Mouse (Mus musculus) megakaryocyte, embryonic 14.5 days (primary cell): ENCODE measurements around the gene Mfap5. TPM values are rescaled to one million over a fixed set of nuclear protein-coding genes. Genes with fewer than 3 reads are reported as not detected.

Experiments used
- H3K27me3 ChIP-seq: replicated peaks from 2 replicates; pipeline ENCODE3; 2012; ENCODE audit warnings: inconsistent platforms
- H3K36me3 ChIP-seq: replicated peaks from 2 replicates; pipeline ENCODE3; 2012; ENCODE audit warnings: low read length, inconsistent platforms, mixed read lengths
- H3K4me1 ChIP-seq: 2 replicates; pipeline ENCODE4 v1.6.1; 2012; ENCODE audit warnings: inconsistent platforms
- H3K4me3 ChIP-seq: replicated peaks from 2 replicates; pipeline ENCODE3; 2012; ENCODE audit warnings: moderate library complexity, mild to moderate bottlenecking, inconsistent platforms
- H3K9me3 ChIP-seq: 2 replicates; pipeline ENCODE4 v1.6.1; 2012; ENCODE audit warnings: inconsistent platforms
- FLI1 ChIP-seq: IDR thresholded peaks from 2 replicates; pipeline ENCODE4 v1.6.1; 2012; ENCODE audit warnings: low read length, inconsistent platforms, mixed read lengths
- GATA1 ChIP-seq: IDR thresholded peaks from 3 replicates; pipeline ENCODE4 v1.6.1; 2012; ENCODE audit warnings: mixed read lengths, low read length, inconsistent platforms, borderline replicate concordance
- polyA plus RNA-seq: library from polyadenylated mRNA; stranded (reverse); fragments of >175 nt; gene quantifications from 2 replicates; pipeline ENCODE4 v1.2.3, GENCODE M21; 2012; ENCODE audit warnings: low replicate concordance; ENCODE audit not compliant: insufficient read depth

The Mfap5 gene
- polyA plus RNA-seq, 1 experiment = not detected

DNA sequence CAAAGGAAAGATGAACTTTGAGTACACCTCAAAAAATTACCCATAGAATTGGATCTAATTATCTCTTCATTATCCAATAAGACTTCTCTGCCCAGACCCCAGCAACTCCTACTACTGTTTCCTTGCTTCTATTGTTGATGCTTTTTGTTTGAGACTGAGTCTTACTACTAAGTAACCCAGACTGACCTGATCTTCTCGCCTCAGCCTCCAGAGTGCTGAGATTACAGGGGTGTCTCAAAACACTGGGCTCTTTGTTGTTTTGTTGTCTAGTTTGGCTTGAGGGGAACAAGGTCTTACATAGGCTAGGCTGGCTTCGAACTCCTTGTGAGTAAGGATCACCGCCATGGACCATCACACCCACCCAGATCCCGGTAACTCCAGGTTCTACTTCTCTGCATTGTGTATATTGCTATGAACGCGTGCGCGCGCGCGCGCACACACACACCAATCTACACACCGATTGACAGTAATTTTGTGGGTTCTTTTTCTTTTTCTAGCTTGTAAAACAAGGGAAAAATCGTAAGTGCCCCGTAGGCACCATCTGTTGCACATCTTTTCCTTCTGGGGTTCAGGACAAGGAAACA is 14.6 kb upstream of the Mfap5 start:
- Histone ChIP-seq H3K27me3 (peaks cover 92% of the 10 kb centered on the region), H3K4me3 (peak overlapping the region; percentile 91), H3K36me3 (no peaks in the 10 kb centered on the region), H3K4me1 (peaks cover 25% of the 10 kb centered on the region), H3K9me3 (peaks cover 5% of the 10 kb centered on the region; the same call in 1 of the 2 replicates)
- no peak for TF ChIP-seq GATA1
- TF ChIP-seq FLI1 = no peak

DNA sequence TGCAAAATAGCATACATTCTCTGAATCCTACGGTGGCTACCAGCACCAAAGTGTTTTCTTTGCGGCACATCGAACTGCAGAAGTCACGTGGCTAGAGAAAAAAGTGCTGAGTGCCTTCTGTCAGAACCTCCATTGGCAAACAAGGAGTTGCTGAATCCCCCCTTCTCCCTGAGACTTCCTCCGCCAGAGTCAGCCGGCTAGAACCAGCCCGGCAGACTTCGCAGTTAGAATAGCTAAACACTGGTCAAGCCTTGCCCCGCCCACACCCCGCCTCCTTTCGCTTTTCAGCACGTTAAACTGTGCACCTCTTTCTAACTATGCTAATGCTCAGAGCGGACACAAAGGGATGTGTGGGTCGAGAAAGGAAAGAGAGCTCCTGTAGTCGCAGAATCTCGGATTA is 14.1 kb upstream of the Mfap5 start:
- TF ChIP-seq GATA1 = no peak
- Histone ChIP-seq H3K4me1 (peaks cover 21% of the 10 kb centered on the region), H3K4me3 (peak overlapping the region; percentile 91), H3K9me3 (peaks cover 5% of the 10 kb centered on the region; the same call in 1 of the 2 replicates), H3K36me3 (no peaks in the 10 kb centered on the region), H3K27me3 (peaks cover 92% of the 10 kb centered on the region)

DNA sequence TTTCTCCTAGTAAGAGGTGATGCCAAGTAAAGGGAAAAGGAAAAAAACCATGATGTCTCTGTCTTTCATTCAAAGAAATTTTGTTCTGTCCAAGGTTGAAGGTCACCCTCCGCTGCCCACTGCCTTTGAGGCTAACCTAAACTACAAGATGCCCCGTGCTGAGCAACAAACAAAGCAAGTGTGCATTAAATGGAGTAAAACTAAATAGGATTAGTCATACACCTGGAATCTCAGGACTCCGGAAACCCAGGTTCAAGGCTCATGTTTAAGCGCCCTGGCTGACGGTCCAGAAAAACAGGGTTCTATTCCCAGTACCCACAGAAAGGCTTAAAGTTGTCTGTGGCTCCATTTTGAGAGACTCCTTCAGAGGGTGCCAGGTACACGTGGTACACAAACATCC is 13.2 kb upstream of the Mfap5 start:
- no peaks in the 10 kb centered on the region for H3K36me3 ChIP-seq
- no peak overlapping the region for H3K4me3 ChIP-seq
- peaks cover 17% of the 10 kb centered on the region for H3K4me1 ChIP-seq
- H3K9me3 ChIP-seq = no peaks in the 10 kb centered on the region
- no peak for TF ChIP-seq FLI1
- no peak for TF ChIP-seq GATA1
- peaks cover 86% of the 10 kb centered on the region for H3K27me3 ChIP-seq

DNA sequence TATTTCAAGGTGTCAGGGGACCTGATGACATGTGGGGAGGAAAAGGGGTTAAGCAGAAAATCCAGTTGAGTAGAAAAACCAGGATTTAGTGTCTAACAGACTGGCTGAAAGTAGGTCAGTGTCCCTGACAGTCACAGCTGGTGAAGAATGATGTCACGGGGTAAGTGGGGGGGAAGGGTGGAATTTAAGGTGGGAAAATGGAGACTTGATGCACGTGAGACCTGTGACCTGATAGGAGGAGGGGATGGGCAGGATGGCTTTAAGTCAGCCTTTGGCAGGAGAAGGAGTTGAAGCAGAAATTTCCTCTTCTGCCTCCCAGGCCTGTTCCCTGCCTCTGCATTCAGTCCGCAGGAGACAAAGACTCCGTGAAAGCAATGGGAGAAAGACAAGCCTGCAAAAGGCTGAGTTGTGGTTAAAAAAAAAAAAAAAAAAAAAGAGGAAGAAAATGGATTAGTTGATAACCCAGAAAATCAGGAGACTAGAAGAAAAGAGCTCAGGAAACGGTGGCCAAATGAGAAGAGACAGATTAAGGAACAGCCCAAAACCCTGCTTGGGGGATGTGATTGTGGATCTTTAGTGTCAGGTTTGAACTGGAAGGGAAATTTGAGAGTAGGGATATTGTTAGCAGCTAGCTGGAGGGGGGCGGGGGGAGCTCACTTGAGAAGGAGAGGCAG is 11.7 kb upstream of the Mfap5 start:
- H3K9me3 ChIP-seq = no peaks in the 10 kb centered on the region
- H3K4me1 ChIP-seq = peaks cover 17% of the 10 kb centered on the region
- no peak overlapping the region for H3K4me3 ChIP-seq
- no peak for TF ChIP-seq FLI1
- no peak for TF ChIP-seq GATA1
- peaks cover 86% of the 10 kb centered on the region for H3K27me3 ChIP-seq
- no peaks in the 10 kb centered on the region for H3K36me3 ChIP-seq

DNA sequence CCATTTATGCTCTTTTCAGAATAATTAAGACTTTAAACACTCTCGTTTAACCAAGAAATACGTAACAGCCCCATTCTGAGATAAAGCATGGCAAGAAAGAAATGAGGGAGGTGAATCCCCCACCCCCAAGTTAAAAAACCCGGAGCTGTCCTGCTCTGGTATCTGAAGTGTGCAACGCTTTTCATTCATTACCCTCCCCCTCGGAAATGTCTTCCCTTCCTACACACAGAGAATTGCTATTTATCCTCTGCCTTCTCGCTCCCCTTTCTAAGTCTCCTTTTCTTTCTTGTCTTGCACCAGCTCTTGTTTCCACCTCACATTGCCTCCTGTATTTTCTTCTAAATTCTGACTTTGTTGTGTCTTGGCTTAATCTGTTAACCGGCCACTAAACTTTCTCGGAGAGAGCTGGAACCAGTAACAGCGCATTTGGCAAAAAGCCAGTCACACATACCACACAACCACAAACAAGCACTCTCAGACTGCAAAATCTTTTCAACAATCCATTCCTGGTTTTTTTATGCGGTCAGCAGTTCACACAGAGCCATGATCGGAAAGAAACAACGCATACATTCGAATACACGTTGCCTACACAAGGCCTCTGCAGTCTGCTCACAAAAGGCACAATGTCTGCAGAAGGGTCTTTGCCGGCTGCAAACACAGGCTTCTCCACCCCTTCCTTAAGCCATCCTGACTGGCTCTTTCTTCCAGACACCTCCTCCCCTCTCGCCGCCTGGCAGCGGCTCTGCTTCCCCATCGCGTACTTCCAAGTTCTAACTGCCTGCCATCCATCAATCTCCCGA is 10.4 kb upstream of the Mfap5 start:
- Histone ChIP-seq H3K27me3 (peaks cover 82% of the 10 kb centered on the region), H3K4me1 (peaks cover 17% of the 10 kb centered on the region), H3K4me3 (no peak overlapping the region), H3K9me3 (no peaks in the 10 kb centered on the region), H3K36me3 (no peaks in the 10 kb centered on the region)
- no peak for TF ChIP-seq GATA1
- no peak for TF ChIP-seq FLI1

DNA sequence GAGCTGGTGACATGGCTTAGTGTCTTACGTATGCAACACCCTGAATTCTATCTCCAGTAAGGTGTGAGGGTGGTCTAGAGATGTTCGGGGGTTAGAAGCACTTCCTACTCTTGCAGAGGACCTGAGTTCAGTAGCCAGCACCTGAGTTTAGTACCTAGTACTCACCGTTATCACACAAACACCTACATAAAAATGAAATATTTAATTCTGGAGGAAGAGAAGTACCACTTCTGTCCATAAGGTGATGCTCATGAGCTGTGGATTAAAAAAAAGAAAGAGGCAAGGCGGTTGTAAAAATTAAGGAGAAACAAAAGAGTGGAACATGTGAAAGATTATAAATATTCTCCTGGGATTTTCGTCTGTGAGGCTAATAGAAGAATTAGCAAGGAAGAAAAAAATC is 9.1 kb upstream of the Mfap5 start:
- TF ChIP-seq GATA1 (no peak), FLI1 (no peak)
- H3K27me3 ChIP-seq = peaks cover 76% of the 10 kb centered on the region
- peaks cover 11% of the 10 kb centered on the region for H3K4me1 ChIP-seq
- H3K9me3 ChIP-seq = no peaks in the 10 kb centered on the region
- no peak overlapping the region for H3K4me3 ChIP-seq
- no peaks in the 10 kb centered on the region for H3K36me3 ChIP-seq

DNA sequence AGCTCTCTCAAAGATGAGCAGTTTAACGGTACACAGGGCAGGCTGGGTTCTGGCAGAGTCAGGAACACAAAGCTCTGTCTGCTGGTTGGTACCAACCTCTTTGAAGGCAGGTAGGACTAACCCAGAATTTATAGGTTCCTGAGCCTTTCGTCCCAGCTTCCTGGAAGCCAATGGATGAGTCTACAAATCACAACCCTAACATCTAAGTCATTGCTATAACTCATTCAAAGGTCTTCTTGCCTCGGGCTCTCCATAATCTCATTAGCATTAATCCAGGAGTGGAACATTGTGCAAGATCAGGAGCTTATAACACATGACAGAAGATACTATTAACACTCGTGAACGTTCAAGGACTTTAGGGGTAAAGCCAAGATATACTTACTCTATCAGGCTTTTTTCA is 7.0 kb upstream of the Mfap5 start, which contains the start of gene Rimklb:
Gene Rimklb, minus strand, starts transcription at position 101 of the 400 bp plus-strand sequence.
- no peak for TF ChIP-seq FLI1
- TF ChIP-seq GATA1 = no peak
- H3K36me3 ChIP-seq = no peaks in the 10 kb centered on the region
- no peaks in the 10 kb centered on the region for H3K4me1 ChIP-seq
- peaks cover 61% of the 10 kb centered on the region for H3K27me3 ChIP-seq
- H3K4me3 ChIP-seq = no peak within 1 kb of the TSS
- no peaks in the 10 kb centered on the region for H3K9me3 ChIP-seq

DNA sequence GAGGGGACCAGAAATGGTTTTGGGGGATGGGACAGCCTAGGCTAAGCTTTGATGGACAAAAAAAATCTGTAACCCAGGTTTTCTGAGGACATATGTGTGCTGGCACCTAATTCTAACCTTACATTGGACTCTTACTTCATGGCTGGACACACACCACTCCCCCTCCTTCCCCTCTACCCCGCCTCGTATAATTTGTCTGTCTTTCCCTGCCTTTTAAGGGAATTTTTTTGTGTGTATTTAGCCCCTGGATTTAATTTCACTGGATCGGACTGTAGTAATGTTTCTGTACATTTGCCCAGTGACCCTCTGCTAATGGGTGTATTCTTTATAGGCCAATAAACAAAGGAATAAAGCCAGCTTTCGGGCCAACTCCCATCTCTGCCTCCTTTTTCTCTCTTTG is 604 bp upstream of the Mfap5 start:
- TF ChIP-seq FLI1 (no peak), GATA1 (no peak)
- H3K9me3 ChIP-seq = no peaks in the 10 kb centered on the region
- peaks cover 25% of the 10 kb centered on the region for H3K27me3 ChIP-seq
- no peak overlapping the region for H3K4me3 ChIP-seq
- no peaks in the 10 kb centered on the region for H3K36me3 ChIP-seq
- no peaks in the 10 kb centered on the region for H3K4me1 ChIP-seq

DNA sequence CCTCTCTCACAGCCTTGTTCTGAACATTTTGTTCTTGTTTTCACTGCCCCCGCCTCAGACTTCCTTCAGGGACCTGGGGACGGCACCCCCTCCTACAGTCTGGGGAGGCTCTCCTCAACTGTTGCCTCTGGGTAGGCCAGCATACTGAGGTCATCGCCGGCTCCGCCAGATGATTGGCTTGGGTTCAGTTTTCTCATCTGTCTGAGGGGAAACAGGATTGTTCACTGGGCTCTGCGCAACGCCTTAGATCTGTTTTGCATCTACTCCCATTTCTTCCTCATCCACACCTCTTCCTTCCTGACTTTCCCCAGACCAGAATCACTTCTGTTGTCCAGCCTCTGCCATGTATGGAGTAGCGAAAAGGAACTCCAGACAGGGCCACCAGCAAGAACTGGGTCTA is 2.8 kb downstream of the Mfap5 start:
- no peak for TF ChIP-seq GATA1
- TF ChIP-seq FLI1 = no peak
- no peaks in the 10 kb centered on the region for H3K36me3 ChIP-seq
- peaks cover 21% of the 10 kb centered on the region for H3K27me3 ChIP-seq
- no peaks in the 10 kb centered on the region for H3K9me3 ChIP-seq
- H3K4me1 ChIP-seq = no peaks in the 10 kb centered on the region
- H3K4me3 ChIP-seq = no peak overlapping the region

DNA sequence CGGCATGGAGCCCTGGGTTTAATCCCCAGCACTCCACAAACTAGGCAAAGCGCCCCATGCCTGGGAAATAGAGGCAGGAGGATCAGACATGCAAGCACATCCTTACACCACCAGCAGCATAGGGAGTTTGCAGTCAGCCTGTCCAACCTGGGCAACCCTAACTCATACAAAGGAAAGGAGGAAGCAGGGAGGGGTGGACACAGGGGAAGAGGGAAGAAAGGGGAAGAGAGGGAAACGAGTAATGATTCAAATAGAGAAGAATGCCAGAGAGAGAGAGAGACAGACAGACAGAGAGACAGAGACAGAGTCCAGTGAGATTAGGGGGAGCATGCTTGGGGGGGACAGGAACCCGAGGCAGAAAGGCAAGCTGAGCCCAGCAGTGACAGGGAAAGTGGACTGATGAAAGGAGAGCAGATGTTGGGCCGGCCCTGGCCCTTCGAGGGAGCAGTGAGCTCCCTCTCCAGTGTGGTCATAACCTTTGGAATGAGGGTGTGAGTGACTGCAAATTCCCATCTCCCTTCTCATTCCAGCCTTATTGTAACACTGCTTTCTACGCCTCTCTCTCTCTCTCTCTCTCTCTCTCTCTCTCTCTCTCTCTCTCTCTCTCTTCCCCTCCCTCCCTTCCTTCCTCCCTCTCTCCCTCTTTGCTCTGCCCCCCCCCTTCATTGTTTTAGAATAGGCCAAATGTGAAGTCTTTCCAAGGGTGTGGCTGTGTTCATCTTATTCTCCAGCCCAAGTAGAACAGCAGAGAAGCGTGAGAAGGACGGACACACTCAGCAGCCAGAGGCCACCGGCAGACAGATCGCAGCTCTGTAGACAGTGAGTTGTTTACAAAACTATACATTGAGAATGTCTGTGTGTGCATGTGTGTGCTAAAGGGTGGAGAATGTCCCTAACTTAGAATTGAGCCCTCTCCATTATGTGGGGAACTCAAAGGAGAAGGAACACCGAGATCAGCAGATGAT is 7.6 kb downstream of the Mfap5 start:
- no peaks in the 10 kb centered on the region for H3K9me3 ChIP-seq
- no peaks in the 10 kb centered on the region for H3K36me3 ChIP-seq
- H3K4me3 ChIP-seq = no peak overlapping the region
- TF ChIP-seq GATA1 (no peak), FLI1 (no peak)
- H3K27me3 ChIP-seq = peaks cover 17% of the 10 kb centered on the region
- H3K4me1 ChIP-seq = no peaks in the 10 kb centered on the region
